Mouse (Mus musculus) limb, embryonic 12.5 days (tissue): Measurements from ENCODE around the gene C1ra. TPM values are rescaled to one million over a fixed set of nuclear protein-coding genes. Genes with fewer than 3 reads are reported as not detected.
"Not testable (repeated sequence)": the region's sequence is repeated elsewhere in the genome, so short reads cannot be mapped to it uniquely, and the experiment has no call there.

Experiments
- ATAC-seq: fragments of 200-750 bp; cut with Nextera tagmentation; 2 replicates; pipeline ENCODE4 v1.8.0; 2017; ENCODE audit warnings: low read depth, moderate TSS enrichment; ENCODE audit not compliant: insufficient number of reproducible peaks, insufficient read depth, low FRiP score, low TSS enrichment
- H3K27ac ChIP-seq: fragments of 300-500 bp; sonication (generic); 2 replicates; pipeline ENCODE4 v1.5.1; 2016; ENCODE audit warnings: mild to moderate bottlenecking, moderate library complexity
- H3K27me3 ChIP-seq: fragments of 300-500 bp; sonication (generic); 2 replicates; pipeline ENCODE4 v1.6.1; 2016; ENCODE audit warnings: mild to moderate bottlenecking, moderate library complexity
- H3K36me3 ChIP-seq: fragments of 300-500 bp; sonication (generic); 2 replicates; pipeline ENCODE4 v1.6.1; 2016; ENCODE audit warnings: mild to moderate bottlenecking, moderate library complexity
- H3K4me1 ChIP-seq: fragments of 300-500 bp; sonication (generic); replicated peaks from 2 replicates; pipeline ENCODE4 v1.6.1; 2016
- H3K4me2 ChIP-seq: fragments of 300-500 bp; sonication (generic); 2 replicates; pipeline ENCODE4 v1.6.1; 2016; ENCODE audit warnings: mild to moderate bottlenecking, moderate library complexity
- H3K4me3 ChIP-seq: fragments of 300-500 bp; sonication (generic); replicated peaks from 2 replicates; pipeline ENCODE4 v1.5.1; 2016; ENCODE audit warnings: mild to moderate bottlenecking
- H3K9ac ChIP-seq: fragments of 300-500 bp; sonication (generic); replicated peaks from 2 replicates; pipeline ENCODE4 v1.6.1; 2016; ENCODE audit warnings: mild to moderate bottlenecking, moderate library complexity
- H3K9me3 ChIP-seq: fragments of 300-500 bp; sonication (generic); 2 replicates; pipeline ENCODE4 v1.6.1; 2016; ENCODE audit warnings: mild to moderate bottlenecking, moderate library complexity
- WGBS: fragments of 180-500 bp; shearing (Covaris S2); methylation state at CpG from one replicate; pipeline ENCODE4 v1.1.7; 2016; 5-methylcytosine and 5-hydroxymethylcytosine counted together
- polyA plus RNA-seq: library from polyadenylated mRNA; unstranded; fragments of >200 nt; fragmentation: Nextera tagmentation; extraction: Ambion mirVana; gene quantifications from 2 replicates; pipeline ENCODE4 v1.2.1, GENCODE M21; 2016

Gene C1ra
- polyA plus RNA-seq, 1 experiment from 2014 or later, result 0.61 TPM

DNA sequence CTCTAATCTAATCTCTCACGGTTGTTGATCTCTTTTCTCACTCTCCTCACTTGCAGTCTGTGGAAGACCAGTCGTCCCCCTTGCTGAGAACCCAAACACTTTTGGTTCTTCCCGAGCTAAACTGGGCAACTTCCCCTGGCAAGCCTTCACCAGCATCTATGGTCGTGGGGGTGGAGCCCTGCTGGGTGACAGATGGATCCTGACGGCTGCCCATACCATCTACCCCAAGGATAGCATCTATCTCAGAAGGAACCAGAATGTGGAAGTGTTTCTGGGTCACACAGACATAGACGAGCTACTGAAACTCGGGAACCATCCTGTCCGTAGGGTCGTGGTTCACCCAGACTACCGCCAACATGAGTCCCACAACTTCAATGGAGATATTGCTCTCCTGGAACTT lies 3.9 kb upstream of the C1ra start:
- H3K4me2 ChIP-seq, result no peak overlapping the region
- no peak overlapping the region for H3K9ac ChIP-seq
- no peaks in the 10 kb centered on the region for H3K4me1 ChIP-seq
- H3K36me3 ChIP-seq, result no peaks in the 10 kb centered on the region
- H3K27me3 ChIP-seq, result no peaks in the 10 kb centered on the region
- no peak for ATAC-seq
- H3K27ac ChIP-seq, result no peak overlapping the region
- WGBS, result 79% methylated on average over 10 of the region's 10 CpGs
- H3K4me3 ChIP-seq, result no peak overlapping the region
- H3K9me3 ChIP-seq, result no peaks in the 10 kb centered on the region

- not testable (repeated sequence) for H3K36me3 ChIP-seq, H3K9me3 ChIP-seq, H3K9ac ChIP-seq, H3K4me2 ChIP-seq, H3K4me3 ChIP-seq, H3K4me1 ChIP-seq, H3K27me3 ChIP-seq, ATAC-seq, H3K27ac ChIP-seq
- WGBS, result 90% methylated on average over 5 of the region's 5 CpGs
Measured at GRCm38 (mm10) chr6:124509192-124509591, 3.0 kb upstream of the C1ra start.

DNA sequence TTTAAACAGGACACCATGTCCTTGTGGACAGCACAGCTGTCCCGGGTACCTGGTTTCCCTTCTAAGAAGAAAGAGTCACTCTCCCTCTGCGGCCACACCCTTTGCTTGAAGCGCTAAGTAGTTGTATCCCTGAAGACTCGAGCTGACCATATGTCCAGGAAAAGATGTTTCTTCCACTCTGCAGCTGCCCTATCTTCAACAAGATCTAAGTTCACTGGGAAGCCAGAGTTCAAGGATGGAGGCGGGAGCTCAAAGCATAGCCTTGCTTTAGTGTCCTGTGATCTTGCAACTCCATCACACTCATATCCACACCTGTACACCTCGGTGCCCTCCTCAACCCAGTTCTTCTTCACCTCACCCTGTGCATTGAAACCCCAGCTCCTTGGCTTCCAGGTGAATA lies 269 bp upstream of the C1ra start:
- Histone ChIP-seq H3K9ac (no peak overlapping the region), H3K9me3 (no peaks in the 10 kb centered on the region), H3K4me3 (no peak overlapping the region), H3K4me1 (no peaks in the 10 kb centered on the region), H3K27ac (no peak overlapping the region), H3K27me3 (no peaks in the 10 kb centered on the region), H3K4me2 (no peak overlapping the region), H3K36me3 (no peaks in the 10 kb centered on the region)
- ATAC-seq, result no peak
- WGBS, result 64% methylated on average over 6 of the region's 6 CpGs

DNA sequence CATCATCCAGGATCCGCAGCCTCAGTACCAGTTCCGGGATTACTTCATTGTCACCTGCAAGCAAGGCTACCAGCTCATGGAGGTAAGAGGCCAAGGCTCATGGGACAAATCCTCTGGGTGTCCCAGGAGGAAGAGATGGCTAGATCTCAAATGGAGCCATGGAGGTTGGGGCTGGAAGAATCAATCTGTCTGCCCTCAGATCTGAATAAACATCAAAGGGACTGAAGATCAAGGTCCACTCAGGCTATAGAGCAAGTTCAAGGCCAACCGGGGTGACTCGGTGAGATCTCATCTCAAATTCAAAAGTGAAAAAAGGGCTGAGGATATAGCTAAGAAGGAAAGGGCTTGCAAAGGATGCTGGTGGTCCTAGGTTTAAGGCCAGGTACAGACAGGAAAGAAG lies 5.5 kb downstream of the C1ra start:
- not testable (repeated sequence) for H3K4me3 ChIP-seq, H3K27ac ChIP-seq, H3K36me3 ChIP-seq, ATAC-seq, H3K9ac ChIP-seq, H3K4me1 ChIP-seq, H3K9me3 ChIP-seq, H3K27me3 ChIP-seq, H3K4me2 ChIP-seq
- 93% methylated on average over 4 of the region's 4 CpGs for WGBS

DNA sequence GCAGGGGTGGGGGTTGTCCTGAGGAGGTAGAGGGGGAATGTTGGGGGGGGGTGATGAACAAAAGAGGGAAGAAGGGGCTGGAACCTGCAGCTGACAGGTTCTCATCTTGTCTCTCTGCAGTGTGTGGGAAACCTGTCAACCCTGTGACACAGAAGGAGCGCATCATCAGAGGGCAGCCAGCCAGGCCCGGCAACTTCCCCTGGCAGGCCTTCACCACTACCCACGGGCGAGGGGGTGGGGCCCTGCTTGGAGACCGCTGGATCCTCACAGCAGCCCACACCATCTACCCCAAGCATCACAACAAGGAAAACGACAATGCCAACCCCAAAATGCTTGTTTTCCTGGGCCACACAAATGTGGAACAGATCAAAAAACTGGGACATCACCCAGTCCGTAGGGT lies 9.9 kb downstream of the C1ra start:
- H3K4me3 ChIP-seq, ATAC-seq, H3K36me3 ChIP-seq, H3K4me2 ChIP-seq, H3K4me1 ChIP-seq, H3K27ac ChIP-seq, H3K27me3 ChIP-seq, H3K9me3 ChIP-seq, H3K9ac ChIP-seq: not testable (repeated sequence)
- 83% methylated on average over 7 of the region's 7 CpGs for WGBS

DNA sequence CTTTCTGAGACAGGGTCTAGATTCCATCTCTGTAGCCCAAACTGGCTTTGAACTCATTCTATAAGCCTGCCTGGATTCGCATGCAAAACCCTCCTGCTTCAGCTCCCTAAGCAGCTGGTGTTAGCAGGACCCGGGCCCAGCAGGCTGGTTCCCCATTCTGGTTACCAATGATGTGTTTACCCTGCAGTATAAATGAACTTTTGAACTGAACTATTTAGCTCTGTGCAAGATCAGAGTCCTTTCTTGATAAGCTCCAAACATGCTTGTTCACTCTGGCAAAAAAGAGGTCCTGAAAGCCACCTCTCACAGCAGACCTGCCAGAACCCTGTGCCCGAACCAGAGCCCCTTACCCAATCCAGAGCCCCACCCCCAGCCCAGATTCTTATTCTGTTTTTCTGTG lies 15.7 kb downstream of the C1ra start:
- Histone ChIP-seq H3K4me3 (no peak overlapping the region), H3K9ac (no peak overlapping the region), H3K27me3 (no peaks in the 10 kb centered on the region), H3K9me3 (no peaks in the 10 kb centered on the region), H3K4me1 (no peaks in the 10 kb centered on the region), H3K4me2 (no peak overlapping the region), H3K36me3 (no peaks in the 10 kb centered on the region), H3K27ac (no peak overlapping the region)
- no peak for ATAC-seq
- 77% methylated on average over 3 of the region's 3 CpGs for WGBS

- WGBS, result 89% methylated on average over 8 of the region's 8 CpGs
- no peak for ATAC-seq
- Histone ChIP-seq H3K4me2 (no peak overlapping the region), H3K27me3 (no peaks in the 10 kb centered on the region), H3K9me3 (no peaks in the 10 kb centered on the region), H3K36me3 (no peaks in the 10 kb centered on the region), H3K4me3 (no peak overlapping the region), H3K4me1 (no peaks in the 10 kb centered on the region), H3K27ac (no peak overlapping the region), H3K9ac (no peak overlapping the region)
Measured at GRCm38 (mm10) chr6:124531077-124531476, 18.9 kb downstream of the C1ra start.

- H3K9ac ChIP-seq, H3K9me3 ChIP-seq, ATAC-seq, H3K27me3 ChIP-seq, H3K4me3 ChIP-seq, H3K27ac ChIP-seq, H3K36me3 ChIP-seq, H3K4me2 ChIP-seq, H3K4me1 ChIP-seq: not testable (repeated sequence)
- WGBS, result 84% methylated on average over 8 of the region's 8 CpGs
Measured at GRCm38 (mm10) chr6:124536125-124536829, 24.1 kb downstream of the C1ra start.

- H3K27ac ChIP-seq, H3K4me3 ChIP-seq, H3K9me3 ChIP-seq, H3K36me3 ChIP-seq, H3K4me1 ChIP-seq, H3K27me3 ChIP-seq, ATAC-seq, H3K4me2 ChIP-seq, H3K9ac ChIP-seq: not testable (repeated sequence)
- WGBS, result 80% methylated on average over 2 of the region's 2 CpGs
Measured at GRCm38 (mm10) chr6:124541176-124541575, 29.0 kb downstream of the C1ra start.

DNA sequence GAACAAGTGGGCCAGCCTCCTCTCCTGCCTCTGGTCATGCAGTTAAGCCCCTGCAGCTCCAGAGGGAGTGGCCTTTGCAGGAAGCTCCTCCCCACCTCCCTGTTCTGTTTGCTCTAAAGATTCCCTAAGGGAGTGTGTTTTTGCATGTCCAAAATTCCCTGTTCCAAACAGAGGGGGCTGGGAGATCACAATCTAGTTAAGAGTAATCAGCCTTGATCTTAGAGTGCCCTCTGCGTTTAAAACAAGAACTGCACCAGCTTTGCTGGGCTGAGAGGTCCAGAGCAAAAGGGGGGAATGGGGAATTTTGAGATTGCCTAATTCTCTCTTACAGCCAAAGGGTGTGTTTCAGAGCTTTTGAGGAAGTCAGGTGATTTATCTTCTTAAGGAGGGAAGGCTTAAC lies 30.1 kb downstream of the C1ra start, which contains the start of gene C1s1:
TSS of gene C1s1 (minus strand) at position 76 of the 400 bp plus-strand sequence.
- not testable (repeated sequence) for H3K4me2 ChIP-seq, H3K9me3 ChIP-seq, H3K36me3 ChIP-seq, H3K9ac ChIP-seq, H3K4me3 ChIP-seq, H3K4me1 ChIP-seq, H3K27ac ChIP-seq, H3K27me3 ChIP-seq, ATAC-seq
- 0% methylated on average over 1 of the region's 1 CpGs for WGBS

GRCm38 (mm10) chr6:124544466-124544865 lies 32.3 kb downstream of the C1ra start:
- 85% methylated on average over 6 of the region's 6 CpGs for WGBS
- no peaks in the 10 kb centered on the region for H3K4me1 ChIP-seq
- no peak overlapping the region for H3K9ac ChIP-seq
- H3K27me3 ChIP-seq, result no peaks in the 10 kb centered on the region
- ATAC-seq, result no peak
- H3K9me3 ChIP-seq, result no peaks in the 10 kb centered on the region
- H3K27ac ChIP-seq, result no peak overlapping the region
- H3K4me2 ChIP-seq, result no peak overlapping the region
- H3K4me3 ChIP-seq, result no peak overlapping the region
- H3K36me3 ChIP-seq, result no peaks in the 10 kb centered on the region

- Histone ChIP-seq H3K9me3 (peaks cover 8% of the 10 kb centered on the region; the same call in 1 of the 2 replicates), H3K27me3 (no peaks in the 10 kb centered on the region), H3K27ac (no peak overlapping the region), H3K36me3 (no peaks in the 10 kb centered on the region), H3K4me2 (no peak overlapping the region), H3K4me1 (no peaks in the 10 kb centered on the region), H3K4me3 (no peak overlapping the region), H3K9ac (no peak overlapping the region)
- 83% methylated on average over 2 of the region's 2 CpGs for WGBS
- no peak for ATAC-seq
Measured at GRCm38 (mm10) chr6:124545425-124545824, 33.2 kb downstream of the C1ra start.
